Mouse (Mus musculus): ENCODE results near the gene Stk11.

The Stk11 gene

DNA sequence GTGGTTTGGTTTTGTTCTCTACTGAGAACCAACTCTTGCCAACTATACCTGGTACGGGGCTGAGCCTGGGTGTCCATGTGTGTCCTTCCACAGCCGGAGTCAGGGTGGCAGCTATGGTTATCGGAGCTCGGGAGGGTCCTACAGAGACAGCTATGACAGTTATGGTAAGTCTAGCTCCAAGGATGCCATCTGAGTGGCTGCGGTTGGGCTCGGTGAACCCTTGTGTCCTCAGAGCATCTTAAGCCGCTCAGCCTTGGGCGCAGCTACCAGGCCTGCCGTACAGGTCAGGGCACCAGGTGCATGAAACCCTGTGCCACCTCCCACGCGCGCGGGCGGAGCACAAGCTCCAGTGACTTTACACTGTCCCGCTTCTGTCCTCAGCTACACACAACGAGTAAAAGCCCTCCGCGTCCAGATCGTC is 55.0 kb downstream of the Stk11 start:
- DNase-seq (ENCODE audit: low spot score) = no peak

DNA sequence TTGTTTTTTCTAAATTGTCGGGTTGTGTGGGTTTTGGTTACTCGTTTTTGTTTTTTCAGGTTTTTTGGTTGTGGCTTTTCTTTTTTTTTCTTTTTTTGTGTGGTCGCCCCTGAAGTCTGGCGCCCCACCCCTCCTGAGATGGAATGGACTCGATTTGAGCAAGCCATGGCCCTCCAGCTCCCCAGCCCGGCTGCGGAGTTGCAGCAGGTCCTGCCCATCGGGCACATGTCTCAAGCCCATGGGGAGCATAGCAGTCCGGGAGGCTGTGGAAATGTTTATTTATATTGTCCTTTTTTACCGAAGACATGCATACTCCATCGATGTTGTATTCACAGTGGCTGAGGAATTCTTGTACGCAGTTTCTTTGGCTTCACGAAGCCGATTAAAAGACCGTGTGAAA is 55.6 kb downstream of the Stk11 start:
- DNase-seq (ENCODE audit: low spot score) = no peak

DNA sequence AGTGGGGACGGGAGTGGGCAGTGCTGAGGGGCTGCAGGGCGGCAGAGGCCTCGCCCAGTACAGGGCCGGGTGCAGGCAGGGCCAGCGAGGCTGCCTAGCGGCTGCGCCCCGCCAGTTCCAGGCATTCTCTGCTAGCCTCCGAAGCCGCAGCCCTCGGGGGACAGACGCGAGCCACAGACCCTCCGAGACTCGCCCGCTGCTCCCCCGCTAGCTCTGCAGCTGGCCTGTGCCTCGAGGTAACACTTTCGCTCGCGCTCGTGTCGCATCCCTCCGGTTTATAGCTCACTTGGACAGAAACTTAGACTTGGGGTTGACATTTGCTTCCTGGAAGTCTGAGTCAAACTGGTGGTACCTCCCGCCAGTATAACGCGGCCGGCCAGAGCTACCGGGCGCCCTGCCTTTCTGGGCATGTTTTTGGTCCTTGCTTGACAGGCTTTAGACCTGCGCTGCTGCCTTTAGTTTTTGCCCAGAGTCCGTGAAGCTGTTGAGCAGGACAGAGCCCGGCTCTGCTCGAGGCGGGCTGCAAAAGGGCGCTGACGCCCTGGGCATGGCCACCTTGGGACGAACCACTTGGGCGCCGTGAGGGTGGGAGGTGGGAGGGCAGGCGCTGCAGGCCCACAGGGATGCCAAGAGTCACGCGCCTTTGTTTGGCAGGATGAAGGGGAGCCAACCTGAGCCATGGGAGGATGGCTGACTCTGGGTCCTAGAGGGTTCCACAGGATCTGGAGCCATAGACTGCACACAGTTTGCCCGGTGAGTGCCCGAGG is 56.3 kb downstream of the Stk11 start:
- no peak for DNase-seq (ENCODE audit: low spot score)

DNA sequence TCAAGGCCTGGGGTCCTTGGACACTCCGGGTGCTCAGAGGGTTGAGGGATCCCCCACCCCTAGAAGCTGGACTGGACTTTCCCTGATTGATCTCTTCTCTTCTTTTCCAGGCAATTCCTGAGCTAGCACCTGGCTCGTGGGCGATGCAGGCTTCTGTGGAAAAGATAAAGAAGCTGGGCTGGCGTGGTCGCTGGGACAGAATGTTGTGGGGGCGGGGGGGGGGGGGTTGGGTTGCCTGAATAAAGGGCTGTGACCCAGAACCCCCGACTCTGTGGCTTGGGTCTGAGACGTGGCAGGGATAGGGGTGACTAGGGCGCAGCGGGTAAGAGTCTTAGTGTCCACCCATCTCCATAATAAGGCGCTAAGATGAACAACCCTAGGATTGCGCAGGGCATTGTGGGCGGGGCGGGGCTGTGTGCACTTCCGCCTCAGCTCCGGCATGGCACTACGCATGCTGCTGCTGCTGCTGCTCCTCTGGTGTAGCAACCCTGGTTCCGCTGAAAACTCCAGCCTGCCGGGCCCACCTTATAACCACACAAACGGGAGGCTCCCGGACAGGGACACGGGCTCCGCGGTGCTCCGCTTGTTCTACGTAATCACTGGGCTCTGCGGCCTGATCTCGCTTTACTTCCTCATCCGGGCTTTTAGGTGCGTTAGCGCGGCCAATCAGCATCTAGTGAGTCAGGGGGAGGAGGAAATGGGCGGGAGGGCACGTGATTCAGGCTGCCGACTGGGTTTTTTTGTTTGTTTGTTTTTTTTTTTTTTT is 57.1 kb downstream of the Stk11 start, which contains the start of gene 1600002K03Rik:
TSS of gene 1600002K03Rik (plus strand) at position 418 of the 766 bp plus-strand sequence.
- peak; percentile 88 for DNase-seq (ENCODE audit: low spot score)

DNA sequence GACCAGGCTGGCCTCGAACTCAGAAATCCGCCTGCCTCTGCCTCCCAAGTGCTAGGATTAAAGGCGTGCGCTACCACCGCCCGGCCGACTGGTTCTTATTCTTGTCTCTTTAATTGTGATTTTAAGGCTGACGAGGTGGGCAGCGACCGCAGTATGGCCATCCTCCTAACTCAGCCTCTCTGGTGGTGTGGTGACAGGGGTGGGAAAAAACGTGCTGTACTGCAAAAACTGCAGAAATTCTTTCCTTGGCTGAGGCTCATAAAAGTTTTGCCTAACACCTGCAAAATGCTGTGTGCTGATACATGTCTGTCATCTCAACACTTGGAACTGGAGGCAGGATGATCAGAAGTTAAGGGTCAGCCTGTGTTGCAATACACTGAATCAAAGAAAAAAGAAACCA is 57.8 kb downstream of the Stk11 start:
- DNase-seq (ENCODE audit: low spot score) = no peak

DNA sequence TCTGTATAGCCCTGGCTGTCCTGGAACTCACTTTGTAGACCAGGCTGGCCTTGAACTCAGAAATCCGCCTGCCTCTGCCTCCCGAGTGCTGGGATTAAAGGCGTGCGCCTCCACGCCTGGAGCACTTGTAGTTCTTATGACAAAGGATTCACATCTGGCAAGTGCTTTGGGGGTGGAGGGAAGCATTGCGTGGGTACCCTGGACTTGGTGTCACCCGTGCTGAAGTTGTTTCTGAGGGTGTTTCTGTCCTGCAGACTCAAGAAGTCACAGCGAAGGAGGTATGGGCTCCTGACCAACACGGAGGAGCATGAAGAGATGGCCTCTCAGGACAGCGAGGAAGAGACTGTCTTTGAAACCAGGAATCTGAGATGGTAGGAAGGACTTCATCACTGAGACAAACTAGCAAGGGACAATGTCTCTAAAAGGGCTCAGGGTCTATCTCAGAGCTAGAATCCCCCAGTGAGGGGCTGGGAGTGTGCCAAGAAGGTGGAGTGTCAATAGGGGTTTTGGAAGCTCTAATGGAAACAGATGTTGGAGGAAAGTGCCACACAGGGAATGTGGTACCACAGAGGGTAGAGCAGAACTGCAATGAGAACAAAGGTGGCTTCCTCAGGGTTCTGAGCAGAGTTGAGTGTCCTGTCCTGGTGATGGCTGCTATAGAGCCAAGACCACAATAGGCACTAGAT is 58.5 kb downstream of the Stk11 start:
- no peak for DNase-seq (ENCODE audit: low spot score)

DNA sequence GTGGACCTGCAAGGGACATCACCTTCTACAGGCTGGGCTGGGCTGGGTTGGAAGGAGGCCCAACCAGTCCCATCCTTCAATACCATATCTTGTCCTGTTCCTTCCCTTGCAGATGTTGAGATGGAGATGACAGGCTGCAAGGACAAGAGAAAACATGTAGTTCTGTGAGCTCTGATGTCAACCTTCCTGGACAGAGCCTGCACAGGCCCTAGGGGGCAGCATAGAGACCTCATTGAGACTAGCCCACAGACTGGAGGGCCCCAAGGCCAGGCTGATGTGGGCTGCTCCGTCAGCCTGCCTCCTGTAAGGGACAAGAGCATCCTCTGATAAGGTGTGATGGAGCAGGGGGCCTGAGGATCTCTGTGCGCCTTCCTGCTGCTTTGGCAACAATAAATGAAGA is 59.1 kb downstream of the Stk11 start:
- DNase-seq (ENCODE audit: low spot score) = no peak

DNA sequence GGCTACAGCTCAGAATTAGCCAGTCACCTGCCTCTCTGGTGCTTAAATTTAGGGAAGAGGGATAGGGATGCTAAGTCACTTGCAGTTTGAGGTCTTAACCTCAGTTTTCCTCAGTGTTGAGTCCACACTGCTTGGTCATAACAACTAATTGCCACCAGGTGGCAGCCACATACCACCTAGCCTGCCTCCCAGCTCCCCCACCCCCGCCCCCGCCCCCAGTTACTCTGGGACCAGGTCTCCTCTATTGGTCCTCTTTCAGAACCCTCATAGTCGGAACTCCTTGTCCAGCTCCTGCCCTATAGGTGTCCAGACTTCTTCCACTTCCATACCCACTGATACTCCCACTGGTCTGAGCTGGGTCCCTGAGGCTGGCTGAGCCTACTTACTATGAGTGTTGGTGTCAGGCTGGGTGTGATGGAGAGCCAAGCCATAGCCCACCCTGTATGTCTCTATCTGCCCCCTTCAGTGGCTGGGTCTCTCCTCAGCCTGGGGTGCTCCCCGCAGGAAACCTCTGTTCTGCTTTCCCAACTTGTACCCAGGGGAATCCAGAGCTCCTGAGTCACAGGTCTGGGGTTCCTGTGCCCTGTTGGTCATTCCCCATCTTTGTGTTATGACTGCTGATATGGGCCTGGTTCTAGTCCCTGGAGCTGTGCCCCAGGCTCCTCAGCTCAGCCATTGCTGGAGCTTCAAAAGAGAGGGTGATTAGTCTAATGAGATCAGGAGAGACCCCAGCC is 60.1 kb downstream of the Stk11 start:
- no peak for DNase-seq (ENCODE audit: low spot score)

DNA sequence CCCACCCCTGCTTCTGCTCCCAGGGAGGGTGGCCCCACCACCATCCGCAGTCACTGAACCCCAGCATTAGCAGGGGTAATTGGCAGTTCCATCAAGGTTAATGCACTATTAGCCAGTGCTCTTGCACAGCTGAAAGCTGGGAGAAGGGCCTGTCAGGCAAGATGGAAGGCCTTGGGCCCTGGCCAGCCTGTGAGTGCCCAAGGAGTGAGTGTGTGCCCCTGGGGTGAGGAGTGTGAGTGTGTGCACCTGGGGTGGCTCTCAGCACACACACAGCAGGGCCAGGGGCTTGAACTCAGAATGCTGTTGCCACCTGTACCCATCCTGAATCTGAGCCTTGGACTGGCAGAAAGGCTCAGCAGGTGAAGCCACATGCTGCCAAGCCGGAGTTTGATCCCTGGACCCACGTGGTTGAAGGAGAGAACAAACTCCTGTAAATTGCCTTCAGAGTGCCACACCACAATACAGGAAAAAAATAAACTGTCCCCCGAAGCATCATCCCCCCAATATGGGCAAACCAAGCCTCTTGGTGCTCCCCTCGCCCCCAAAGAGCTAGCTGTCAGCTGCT is 60.7 kb downstream of the Stk11 start:
- no peak for DNase-seq (ENCODE audit: low spot score)

DNA sequence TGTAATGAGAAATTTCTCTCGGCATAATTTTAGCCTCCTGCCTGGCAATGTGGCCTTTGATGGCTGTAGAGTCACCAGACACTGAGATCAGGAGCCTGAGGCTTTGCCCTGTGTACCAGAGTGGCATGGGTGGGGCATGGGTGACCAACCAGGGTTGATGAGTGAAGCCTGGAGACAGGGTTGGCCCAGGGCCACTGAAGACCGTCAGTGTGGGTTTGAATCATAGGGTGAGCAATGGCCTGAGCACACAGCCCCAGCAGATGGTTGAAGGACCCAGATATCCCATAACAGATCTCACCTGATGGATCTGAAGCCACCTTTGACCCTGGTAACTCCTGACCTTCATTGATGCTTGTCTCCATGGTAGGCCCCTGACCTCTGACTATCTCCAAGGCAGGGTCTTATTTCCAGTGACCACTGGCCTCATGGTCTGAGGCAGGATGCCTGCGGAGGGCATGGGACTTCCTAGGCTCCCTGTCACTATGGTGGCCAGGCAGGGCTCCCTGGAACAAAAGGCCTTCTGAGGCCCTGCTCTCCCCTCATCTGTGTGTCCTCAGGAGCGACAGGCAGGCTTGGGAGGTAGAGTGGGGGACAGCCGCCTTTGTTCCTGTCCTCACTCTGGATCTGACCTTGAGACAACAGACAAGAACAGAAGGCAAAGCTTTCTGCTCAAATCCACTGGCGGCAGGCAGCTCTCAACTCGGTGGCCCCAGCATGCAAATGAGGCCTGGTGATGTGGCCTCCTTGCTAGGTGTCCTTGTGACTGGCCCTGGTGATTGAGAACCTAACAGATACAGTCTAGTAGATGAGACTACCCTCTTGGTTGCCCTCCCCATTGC is 62.1 kb downstream of the Stk11 start:
- no peak for DNase-seq (ENCODE audit: low spot score)

DNA sequence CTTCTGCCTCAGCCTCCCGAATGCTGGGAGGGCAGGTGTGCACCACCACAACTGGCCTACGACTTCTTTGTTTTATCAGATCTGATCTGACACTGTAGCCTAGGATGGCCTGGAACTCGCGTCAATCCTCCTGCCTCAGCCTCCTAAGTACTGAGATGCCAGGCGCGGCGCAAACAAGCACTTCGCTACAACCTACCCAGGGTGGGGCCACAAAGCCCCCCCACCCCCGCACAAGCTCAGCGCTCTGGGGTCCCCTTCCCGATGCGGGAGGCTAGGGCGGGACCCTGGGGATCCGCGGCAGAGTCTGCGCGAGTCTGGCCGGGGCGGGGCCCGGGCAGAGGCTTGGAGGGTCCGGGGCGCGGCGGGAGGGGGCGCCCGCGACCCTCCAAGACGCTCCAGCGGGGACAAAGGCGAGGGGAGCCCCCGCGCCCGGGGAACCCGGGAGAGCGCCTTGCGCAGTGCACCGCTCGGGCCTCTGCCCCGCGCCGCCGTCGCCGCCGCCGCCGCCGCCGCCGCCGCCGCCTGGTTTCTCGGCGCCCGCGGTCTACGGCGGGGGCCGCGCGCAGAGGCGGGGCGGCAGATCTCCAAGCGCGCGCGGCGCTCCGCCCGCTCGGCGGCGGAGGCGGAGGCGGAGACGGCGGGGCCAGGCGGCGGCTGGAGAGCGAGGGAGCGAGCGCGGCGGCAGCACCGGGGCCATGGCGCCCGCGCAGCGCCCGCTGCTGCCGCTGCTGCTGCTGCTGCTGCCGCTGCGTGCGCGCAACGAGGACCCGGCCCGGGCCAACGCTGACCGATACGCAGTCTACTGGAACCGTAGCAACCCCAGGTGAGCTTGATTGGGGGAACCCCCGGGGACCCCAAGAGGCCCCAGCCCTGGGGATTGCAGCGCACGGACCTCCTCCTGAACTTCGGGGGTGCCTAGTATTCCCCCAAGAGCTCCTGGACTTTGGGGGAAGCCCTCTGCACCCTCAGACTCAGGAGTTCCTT is 63.8 kb downstream of the Stk11 start, which contains the start of gene Efna2:
TSS of gene Efna2 (plus strand) at position 415 of the 984 bp plus-strand sequence.
- no peak for DNase-seq (ENCODE audit: low spot score)
